Mouse (Mus musculus): ENCODE measurements around the gene Rapgefl1. TPM values are rescaled to one million over a fixed set of nuclear protein-coding genes. Genes with fewer than 3 reads are reported as not detected.

The Rapgefl1 gene
- polyA plus RNA-seq, 1 experiment from 2014 or later: 0.57 TPM

GRCm38 (mm10) chr11:98791448-98791847, 45.1 kb upstream of the Rapgefl1 start:
- Histone ChIP-seq H3K9me3 (replicated peaks; ENCODE audit: control insufficient read depth, low read length) (no peaks in the 10 kb centered on the region), H3K27ac (ENCODE audit: low read depth, low read length) (no peak overlapping the region), H3K4me2 (no peak overlapping the region), H3K27me3 (ENCODE audit: control insufficient read depth, insufficient read depth, low read length) (no peaks in the 10 kb centered on the region), H3K4me1 (ENCODE audit: control insufficient read depth, insufficient read depth, low read length) (peaks cover 23% of the 10 kb centered on the region), H3K4me3 (ENCODE audit: low read depth, low read length) (no peak overlapping the region), H3K36me3 (ENCODE audit: control insufficient read depth, insufficient read depth, low read length) (no peaks in the 10 kb centered on the region), H3K9ac (ENCODE audit: low read depth, low read length) (no peak overlapping the region)
- 71% methylated on average over 1 of the region's 1 CpGs for WGBS (ENCODE audit: insufficient replicate concordance)
- no peak for ATAC-seq (replicated peaks; ENCODE audit: insufficient number of reproducible peaks, low FRiP score, low TSS enrichment)

GRCm38 (mm10) chr11:98792081-98792480, 44.5 kb upstream of the Rapgefl1 start:
- 10% methylated on average over 4 of the region's 4 CpGs for WGBS (ENCODE audit: insufficient replicate concordance)
- no peak overlapping the region for H3K9ac ChIP-seq (ENCODE audit: low read depth, low read length)
- H3K9me3 ChIP-seq (replicated peaks; ENCODE audit: control insufficient read depth, low read length): no peaks in the 10 kb centered on the region
- H3K27me3 ChIP-seq (ENCODE audit: control insufficient read depth, insufficient read depth, low read length): no peaks in the 10 kb centered on the region
- no peak for ATAC-seq (replicated peaks; ENCODE audit: insufficient number of reproducible peaks, low FRiP score, low TSS enrichment)
- H3K36me3 ChIP-seq (ENCODE audit: control insufficient read depth, insufficient read depth, low read length): no peaks in the 10 kb centered on the region
- peaks cover 20% of the 10 kb centered on the region for H3K4me1 ChIP-seq (ENCODE audit: control insufficient read depth, insufficient read depth, low read length)
- no peak overlapping the region for H3K4me2 ChIP-seq
- H3K27ac ChIP-seq (ENCODE audit: low read depth, low read length): no peak overlapping the region
- H3K4me3 ChIP-seq (ENCODE audit: low read depth, low read length): no peak overlapping the region

- Histone ChIP-seq H3K4me3 (ENCODE audit: low read depth, low read length) (peak overlapping the region; percentile 88), H3K4me2 (peak overlapping the region; percentile 97), H3K9ac (ENCODE audit: low read depth, low read length) (peak overlapping the region; percentile 100), H3K27ac (ENCODE audit: low read depth, low read length) (peak overlapping the region; percentile 100), H3K36me3 (ENCODE audit: control insufficient read depth, insufficient read depth, low read length) (peaks cover 2% of the 10 kb centered on the region; the same call in 1 of the 2 replicates), H3K9me3 (replicated peaks; ENCODE audit: control insufficient read depth, low read length) (no peaks in the 10 kb centered on the region), H3K4me1 (ENCODE audit: control insufficient read depth, insufficient read depth, low read length) (peaks cover 24% of the 10 kb centered on the region), H3K27me3 (ENCODE audit: control insufficient read depth, insufficient read depth, low read length) (no peaks in the 10 kb centered on the region)
- under 1% methylated on average over 25 of the region's 30 CpGs for WGBS (ENCODE audit: insufficient replicate concordance)
- peak; percentile 55 for ATAC-seq (replicated peaks; ENCODE audit: insufficient number of reproducible peaks, low FRiP score, low TSS enrichment)
Measured at GRCm38 (mm10) chr11:98794469-98795014, 42.0 kb upstream of the Rapgefl1 start.

- peaks cover 7% of the 10 kb centered on the region for H3K36me3 ChIP-seq (ENCODE audit: control insufficient read depth, insufficient read depth, low read length)
- peak within 1 kb of the TSS; percentile 97 for H3K4me2 ChIP-seq
- H3K9ac ChIP-seq (ENCODE audit: low read depth, low read length): peak within 1 kb of the TSS; percentile 100
- H3K27ac ChIP-seq (ENCODE audit: low read depth, low read length): peak within 1 kb of the TSS; percentile 100
- peak; percentile 73 for ATAC-seq (replicated peaks; ENCODE audit: insufficient number of reproducible peaks, low FRiP score, low TSS enrichment)
- H3K4me3 ChIP-seq (ENCODE audit: low read depth, low read length): peak within 1 kb of the TSS; percentile 88
- WGBS (ENCODE audit: insufficient replicate concordance): under 1% methylated on average over 42 of the region's 89 CpGs
- H3K4me1 ChIP-seq (ENCODE audit: control insufficient read depth, insufficient read depth, low read length): peaks cover 20% of the 10 kb centered on the region
- no peaks in the 10 kb centered on the region for H3K27me3 ChIP-seq (ENCODE audit: control insufficient read depth, insufficient read depth, low read length)
- no peaks in the 10 kb centered on the region for H3K9me3 ChIP-seq (replicated peaks; ENCODE audit: control insufficient read depth, low read length)
Measured at GRCm38 (mm10) chr11:98795015-98795713, 41.4 kb upstream of the Rapgefl1 start, which contains the start of gene Msl1. TSS of gene Msl1 (plus strand) at chr11:98795516.

GRCm38 (mm10) chr11:98795714-98796514, 40.7 kb upstream of the Rapgefl1 start:
- peak overlapping the region; percentile 100 for H3K27ac ChIP-seq (ENCODE audit: low read depth, low read length)
- peaks cover 13% of the 10 kb centered on the region for H3K36me3 ChIP-seq (ENCODE audit: control insufficient read depth, insufficient read depth, low read length)
- peaks cover 20% of the 10 kb centered on the region for H3K4me1 ChIP-seq (ENCODE audit: control insufficient read depth, insufficient read depth, low read length)
- H3K4me2 ChIP-seq: peak overlapping the region; percentile 97
- under 1% methylated on average over 67 of the region's 74 CpGs for WGBS (ENCODE audit: insufficient replicate concordance)
- peak overlapping the region; percentile 88 for H3K4me3 ChIP-seq (ENCODE audit: low read depth, low read length)
- peak; percentile 39 for ATAC-seq (replicated peaks; ENCODE audit: insufficient number of reproducible peaks, low FRiP score, low TSS enrichment)
- H3K9ac ChIP-seq (ENCODE audit: low read depth, low read length): peak overlapping the region; percentile 100
- no peaks in the 10 kb centered on the region for H3K27me3 ChIP-seq (ENCODE audit: control insufficient read depth, insufficient read depth, low read length)
- H3K9me3 ChIP-seq (replicated peaks; ENCODE audit: control insufficient read depth, low read length): no peaks in the 10 kb centered on the region

GRCm38 (mm10) chr11:98796515-98797216, 39.9 kb upstream of the Rapgefl1 start:
- no peak for ATAC-seq (replicated peaks; ENCODE audit: insufficient number of reproducible peaks, low FRiP score, low TSS enrichment)
- Histone ChIP-seq H3K4me3 (ENCODE audit: low read depth, low read length) (peak overlapping the region; percentile 88), H3K27ac (ENCODE audit: low read depth, low read length) (peak overlapping the region; percentile 100), H3K27me3 (ENCODE audit: control insufficient read depth, insufficient read depth, low read length) (no peaks in the 10 kb centered on the region), H3K4me2 (peak overlapping the region; percentile 97), H3K9me3 (replicated peaks; ENCODE audit: control insufficient read depth, low read length) (no peaks in the 10 kb centered on the region), H3K4me1 (ENCODE audit: control insufficient read depth, insufficient read depth, low read length) (peaks cover 20% of the 10 kb centered on the region), H3K9ac (ENCODE audit: low read depth, low read length) (peak overlapping the region; percentile 100), H3K36me3 (ENCODE audit: control insufficient read depth, insufficient read depth, low read length) (peaks cover 19% of the 10 kb centered on the region)
- 4% methylated on average over 23 of the region's 23 CpGs for WGBS (ENCODE audit: insufficient replicate concordance)

GRCm38 (mm10) chr11:98797306-98797705, 39.3 kb upstream of the Rapgefl1 start:
- no peaks in the 10 kb centered on the region for H3K9me3 ChIP-seq (replicated peaks; ENCODE audit: control insufficient read depth, low read length)
- H3K4me2 ChIP-seq: peak overlapping the region; percentile 97
- H3K4me1 ChIP-seq (ENCODE audit: control insufficient read depth, insufficient read depth, low read length): peaks cover 20% of the 10 kb centered on the region
- peak overlapping the region; percentile 100 for H3K9ac ChIP-seq (ENCODE audit: low read depth, low read length)
- WGBS (ENCODE audit: insufficient replicate concordance): 8% methylated on average over 5 of the region's 5 CpGs
- H3K27me3 ChIP-seq (ENCODE audit: control insufficient read depth, insufficient read depth, low read length): no peaks in the 10 kb centered on the region
- peaks cover 23% of the 10 kb centered on the region for H3K36me3 ChIP-seq (ENCODE audit: control insufficient read depth, insufficient read depth, low read length)
- peak overlapping the region; percentile 100 for H3K27ac ChIP-seq (ENCODE audit: low read depth, low read length)
- no peak for ATAC-seq (replicated peaks; ENCODE audit: insufficient number of reproducible peaks, low FRiP score, low TSS enrichment)
- H3K4me3 ChIP-seq (ENCODE audit: low read depth, low read length): peak overlapping the region; percentile 88

GRCm38 (mm10) chr11:98797909-98798308, 38.7 kb upstream of the Rapgefl1 start:
- H3K4me2 ChIP-seq: peak overlapping the region; percentile 97
- peak overlapping the region; percentile 100; the same call in 1 of the 2 replicates for H3K27ac ChIP-seq (ENCODE audit: low read depth, low read length)
- H3K9me3 ChIP-seq (replicated peaks; ENCODE audit: control insufficient read depth, low read length): no peaks in the 10 kb centered on the region
- H3K27me3 ChIP-seq (ENCODE audit: control insufficient read depth, insufficient read depth, low read length): no peaks in the 10 kb centered on the region
- peak overlapping the region; percentile 100 for H3K9ac ChIP-seq (ENCODE audit: low read depth, low read length)
- H3K4me1 ChIP-seq (ENCODE audit: control insufficient read depth, insufficient read depth, low read length): peaks cover 20% of the 10 kb centered on the region
- H3K36me3 ChIP-seq (ENCODE audit: control insufficient read depth, insufficient read depth, low read length): peaks cover 26% of the 10 kb centered on the region
- WGBS (ENCODE audit: insufficient replicate concordance): 53% methylated on average over 4 of the region's 4 CpGs
- ATAC-seq (replicated peaks; ENCODE audit: insufficient number of reproducible peaks, low FRiP score, low TSS enrichment): no peak
- H3K4me3 ChIP-seq (ENCODE audit: low read depth, low read length): peak overlapping the region; percentile 88
